Comparison of ENCODE assay signal across 11 mouse cellular contexts in the genomic region with DNA sequence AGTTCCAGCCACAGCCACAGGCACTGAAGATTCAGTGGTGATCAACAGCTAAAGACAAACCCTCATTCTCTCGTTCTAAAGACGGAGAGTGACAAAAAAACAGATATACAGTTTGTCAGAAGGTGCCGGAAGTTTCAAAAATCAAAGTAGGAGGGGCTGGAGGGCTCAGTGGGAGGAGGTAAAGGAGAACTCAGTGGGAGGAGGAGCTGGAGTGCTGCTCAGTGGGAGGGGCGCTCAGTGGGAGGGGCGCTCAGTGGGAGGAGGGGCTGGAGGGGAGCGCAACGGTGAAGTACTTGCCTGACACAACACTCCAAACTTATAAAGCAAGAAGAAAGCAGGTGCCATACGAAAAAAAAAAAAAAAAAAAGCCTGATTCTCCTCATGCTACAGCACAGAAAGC. TPM values are rescaled to one million over a fixed set of nuclear protein-coding genes. Genes with fewer than 3 reads are reported as not detected.
DNase-seq lines count a peak whose midpoint lies in the region; ATAC-seq lines count a peak whose summit lies in the region.
"Had no signal": no experiment of that assay in that cellular context is flagged by ENCODE, and none has a peak within 500 bp of the region (broad histone marks: within the 10 kb centered on the region; RNA-seq: fewer than 3 reads in every experiment).

No protein-coding gene starts in this region.

- no peak; the same call in 1 of the 2 replicates for ATAC-seq in liver, embryonic 11.5 days (replicated peaks; ENCODE audit: low FRiP score)
- peak; percentile 51 to 64; a peak in 2 of 4 replicates for ATAC-seq in hematopoietic stem cell, adult 5-6 weeks (replicated peaks in 1 of 2; ENCODE audit: insufficient read depth in 1 of 2, low FRiP score in 2 of 2, low TSS enrichment in 1 of 2, low read depth in 1 of 2, poor library complexity in 2 of 2, severe bottlenecking in 2 of 2)
- ATAC-seq in megakaryocyte, adult 5-6 weeks (ENCODE audit: poor library complexity, severe bottlenecking) = peak; percentile 90
- no peak for ATAC-seq in hindbrain, embryonic 13.5 days (ENCODE audit: low FRiP score)
- no peak for ATAC-seq in midbrain, embryonic 13.5 days

- H3K4me2 ChIP-seq in liver, embryonic 11.5 days = no peak overlapping the region
- no peak overlapping the region for H3K4me2 ChIP-seq in hindbrain, embryonic 13.5 days
- no peak overlapping the region for H3K4me2 ChIP-seq in midbrain, embryonic 13.5 days (replicated peaks)
- H3K4me2 ChIP-seq: limb, embryonic 13.5 days had no signal

- DNase-seq in liver = peak; percentile 56
- DNase-seq in liver, embryonic 11.5 days (ENCODE audit: low spot score) = no peak
- no peak for DNase-seq in left cerebral cortex, adult 9 months (ENCODE audit: low spot score in 2 of 2)
- DNase-seq in left cerebral cortex, adult 11 months (ENCODE audit: low spot score) = no peak
- DNase-seq: cerebellum, adult 9-11 months had no signal

- no peaks in the 10 kb centered on the region for H3K9me3 ChIP-seq in liver, embryonic 11.5 days (ENCODE audit: control insufficient read depth, low read length)
- H3K9me3 ChIP-seq in hindbrain, embryonic 13.5 days = no peaks in the 10 kb centered on the region
- H3K9me3 ChIP-seq in midbrain, embryonic 13.5 days = no peaks in the 10 kb centered on the region
- H3K9me3 ChIP-seq: limb, embryonic 13.5 days had no signal

- WGBS in liver, embryonic 11.5 days = 41% methylated on average over 8 of the region's 8 CpGs
- 49% methylated on average over 8 of the region's 8 CpGs for WGBS in hindbrain, embryonic 13.5 days
- WGBS in midbrain, embryonic 13.5 days = 42% methylated on average over 8 of the region's 8 CpGs

- no peaks in the 10 kb centered on the region for H3K36me3 ChIP-seq in liver, embryonic 11.5 days (ENCODE audit: control insufficient read depth, insufficient read depth, low read length)
- H3K36me3 ChIP-seq in hindbrain, embryonic 13.5 days = no peaks in the 10 kb centered on the region
- H3K36me3 ChIP-seq in midbrain, embryonic 13.5 days = no peaks in the 10 kb centered on the region
- H3K36me3 ChIP-seq: limb, embryonic 13.5 days had no signal

- H3K4me3 ChIP-seq in liver, embryonic 11.5 days (ENCODE audit: low read depth, low read length) = no peak overlapping the region
- H3K4me3 ChIP-seq in hindbrain, embryonic 13.5 days = no peak overlapping the region
- H3K4me3 ChIP-seq in midbrain, embryonic 13.5 days (replicated peaks) = no peak overlapping the region
- H3K4me3 ChIP-seq: limb, embryonic 13.5 days had no signal

- H3K27me3 ChIP-seq in liver, embryonic 11.5 days (replicated peaks; ENCODE audit: control insufficient read depth, insufficient read depth, low read length) = no peaks in the 10 kb centered on the region
- 0 out of 2 replicates have a peak, but pooled peaks cover 4% of the 10 kb centered on the region for H3K27me3 ChIP-seq in hindbrain, embryonic 13.5 days
- no peaks in the 10 kb centered on the region for H3K27me3 ChIP-seq in midbrain, embryonic 13.5 days

- H3K4me1 ChIP-seq in liver, embryonic 11.5 days (replicated peaks; ENCODE audit: control insufficient read depth, insufficient read depth, low read length) = no peaks in the 10 kb centered on the region
- H3K4me1 ChIP-seq in hindbrain, embryonic 13.5 days (replicated peaks) = peaks cover 15% of the 10 kb centered on the region
- peaks cover 7% of the 10 kb centered on the region; the same call in 1 of the 2 replicates for H3K4me1 ChIP-seq in midbrain, embryonic 13.5 days (replicated peaks)

- H3K27ac ChIP-seq in liver, embryonic 11.5 days (ENCODE audit: low read depth, low read length) = no peak overlapping the region
- H3K27ac ChIP-seq in hindbrain, embryonic 13.5 days = no peak overlapping the region
- no peak overlapping the region for H3K27ac ChIP-seq in midbrain, embryonic 13.5 days
- H3K27ac ChIP-seq: limb, embryonic 13.5 days had no signal

- no peak overlapping the region for H3K9ac ChIP-seq in liver, embryonic 11.5 days (ENCODE audit: low read depth, low read length)
- H3K9ac ChIP-seq in hindbrain, embryonic 13.5 days = no peak overlapping the region
- no peak overlapping the region for H3K9ac ChIP-seq in midbrain, embryonic 13.5 days (replicated peaks)
- H3K9ac ChIP-seq: limb, embryonic 13.5 days had no signal

RNA-seq across cellular contexts. Expression of gene 2010300C02Rik, which starts 28.7 kb away (rescaled TPM):
- polyA plus RNA-seq in liver, embryonic 11.5 days (2014; fragmentation: Nextera tagmentation; extraction: Ambion mirVana) = 0.58 and 0.69 TPM in 2 replicates
- 0.06 and 1.4 TPM in 2 replicates for total RNA-seq in hematopoietic stem cell, adult 5-6 weeks (2017)
- total RNA-seq in megakaryocyte, adult 5-6 weeks (2015) = 0.11 and 0.34 TPM in 2 replicates
- not detected in 2 replicates for total RNA-seq in megakaryocyte, adult 5-6 weeks (2017)
- polyA plus RNA-seq in hindbrain, embryonic 13.5 days (2015; fragmentation: Nextera tagmentation; extraction: Ambion mirVana) = 1.6 and 1.7 TPM in 2 replicates
- 0.83 and 0.85 TPM in 2 replicates for polyA plus RNA-seq in midbrain, embryonic 13.5 days (2015; fragmentation: Nextera tagmentation; extraction: Ambion mirVana)
- total RNA-seq: monocyte, adult 5-6 weeks had no signal

Comparison
In these comparisons a context has a peak if more than half of its experiments do, and no peak if none do; other contexts are left out.
1. ATAC-seq: peak in hematopoietic stem cell, adult 5-6 weeks (2 of 2) and megakaryocyte, adult 5-6 weeks (single experiment); none in liver, embryonic 11.5 days (single experiment), hindbrain, embryonic 13.5 days (single experiment) and midbrain, embryonic 13.5 days (single experiment).